Mouse (Mus musculus) inflammation-experienced regulatory T-cells (primary cell): ENCODE data around the gene Mrps6. TPM values are rescaled to one million over a fixed set of nuclear protein-coding genes. Genes with fewer than 3 reads are reported as not detected.

Experiments used
- polyA plus RNA-seq, 2 experiments: library from polyadenylated mRNA; unstranded; fragments of 100-300 nt; shearing (Covaris generic); gene quantifications; one replicate each; pipeline ENCODE4 v1.2.1; 2017

The Mrps6 gene
- polyA plus RNA-seq = 100 to 1,000 TPM in 1 of 2 experiments, 10 to 100 TPM in 1; 67.5 to 118 TPM

DNA sequence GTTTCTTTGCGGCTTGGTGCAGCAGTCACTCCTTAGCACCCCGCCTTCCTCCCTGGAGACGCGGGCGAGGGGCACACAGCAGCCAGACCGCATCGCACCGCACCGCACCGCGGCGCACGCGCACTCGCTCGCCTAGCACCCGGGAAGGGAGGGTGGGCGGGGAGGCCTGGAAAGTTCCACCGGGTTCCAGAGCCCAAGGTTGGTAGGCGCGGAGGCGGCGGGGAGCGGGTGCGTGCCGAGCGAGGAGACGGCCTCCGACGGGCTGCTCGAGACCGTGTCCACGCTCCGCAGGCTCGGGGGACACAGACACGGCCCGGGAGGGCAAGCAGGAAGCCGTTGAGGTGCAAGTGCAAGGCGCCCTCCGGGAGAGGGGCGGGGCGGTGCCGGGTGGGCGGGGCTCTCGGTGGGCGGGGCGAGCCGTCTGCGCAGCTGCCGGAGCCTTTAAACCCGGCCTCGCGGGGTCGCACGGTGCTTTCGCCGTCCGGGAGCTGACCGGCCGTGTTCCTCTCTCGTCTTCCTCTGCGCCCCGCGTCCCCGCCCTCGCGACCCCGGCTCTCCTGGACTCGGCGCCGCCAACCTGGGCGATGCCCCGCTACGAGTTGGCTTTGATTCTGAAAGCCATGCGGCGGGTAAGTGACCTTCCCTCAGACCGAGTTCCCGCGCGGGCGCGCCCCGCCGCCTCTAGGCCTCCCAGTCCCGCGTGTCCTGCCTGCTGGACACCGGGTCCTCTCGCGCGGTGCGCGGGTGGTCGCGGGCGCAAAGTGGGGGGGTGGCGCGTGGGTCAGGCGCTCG, at the start of gene Mrps6, which contains the start of the genes Gm49711 and Slc5a3:
Mrps6 (plus strand) TSS at position 419 of the 792 bp plus-strand sequence.
Gm49711 (plus strand) TSS at position 465 of the 792 bp plus-strand sequence.
Slc5a3 (plus strand) TSS at position 471 of the 792 bp plus-strand sequence.

Other genes starting within 250 kb of the Mrps6 start
- not detected for gene Gm49711, start within 50 bp of the Mrps6 start, polyA plus RNA-seq
- 1 to 10 TPM; 6.4 to 7.4 TPM for gene Slc5a3, start 52 bp downstream of the Mrps6 start, polyA plus RNA-seq
- gene Kcne2, start 234.1 kb downstream of the Mrps6 start, polyA plus RNA-seq = under 1 TPM; 0.24 to 0.60 TPM
- 100 to 1,000 TPM; 108 to 116 TPM for gene Smim11, start 243.0 kb downstream of the Mrps6 start, polyA plus RNA-seq